Mouse (Mus musculus): ENCODE data around the gene Ano1. TPM values are rescaled to one million over a fixed set of nuclear protein-coding genes. Genes with fewer than 3 reads are reported as not detected.

Gene Ano1
- polyA plus RNA-seq, 1 experiment, result 92.3 TPM

GRCm38 (mm10) chr7:144541351-144541750 is 210.4 kb downstream of the Ano1 start:
- no peak for DNase-seq
- H3K4me1 ChIP-seq (ENCODE audit: control insufficient read depth, insufficient read depth, low read length), result peaks cover 2% of the 10 kb centered on the region; the same call in 1 of the 2 replicates
- 94% methylated on average over 5 of the region's 5 CpGs for WGBS
- TF ChIP-seq CTCF (IDR thresholded peaks at IDR 0.05; ENCODE audit: insufficient read depth, low read length), result no peak
- TF ChIP-seq POLR2A (IDR thresholded peaks at IDR 0.05; ENCODE audit: borderline replicate concordance, extremely low read depth, low read depth, low read length), result no peak
- no peak overlapping the region for H3K4me3 ChIP-seq (replicated peaks; ENCODE audit: extremely low read depth, low read depth, low read length)

- Histone ChIP-seq H3K4me3 (replicated peaks; ENCODE audit: extremely low read depth, low read depth, low read length) (no peak overlapping the region), H3K4me1 (ENCODE audit: control insufficient read depth, insufficient read depth, low read length) (peaks cover 2% of the 10 kb centered on the region; the same call in 1 of the 2 replicates)
- WGBS, result 72% methylated on average over 2 of the region's 2 CpGs
- TF ChIP-seq CTCF (IDR thresholded peaks at IDR 0.05; ENCODE audit: insufficient read depth, low read length) (no peak), POLR2A (IDR thresholded peaks at IDR 0.05; ENCODE audit: borderline replicate concordance, extremely low read depth, low read depth, low read length) (no peak)
- no peak for DNase-seq
Measured at GRCm38 (mm10) chr7:144539146-144539545, 212.6 kb downstream of the Ano1 start.

Other genes starting within 250 kb of the Ano1 start
- gene Ppfia1, start 198.2 kb downstream of the Ano1 start, polyA plus RNA-seq (2012; rRNA removed), result 30.5 and 40.9 TPM in 2 replicates
- 9.2 and 11.6 TPM in 2 replicates for gene Fadd, start 169.5 kb downstream of the Ano1 start, polyA plus RNA-seq (2012; rRNA removed)
- gene Fgf3, start 86.1 kb upstream of the Ano1 start, polyA plus RNA-seq (2012; rRNA removed), result not detected in 2 replicates
- not detected in 2 replicates for gene Fgf4, start 95.4 kb upstream of the Ano1 start, polyA plus RNA-seq (2012; rRNA removed)
- not detected in 2 replicates for gene Fgf15, start 144.6 kb upstream of the Ano1 start, polyA plus RNA-seq (2012; rRNA removed)
- gene LTO1, start 163.1 kb upstream of the Ano1 start, polyA plus RNA-seq (2012; rRNA removed), result 13.5 and 17.7 TPM in 2 replicates
- gene Ccnd1, start 188.0 kb upstream of the Ano1 start, polyA plus RNA-seq (2012; rRNA removed), result 106 and 138 TPM in 2 replicates

Measured in lung, adult 2 months (tissue).